ENCODE assay signal across 17 mouse cellular contexts in the genomic region with DNA sequence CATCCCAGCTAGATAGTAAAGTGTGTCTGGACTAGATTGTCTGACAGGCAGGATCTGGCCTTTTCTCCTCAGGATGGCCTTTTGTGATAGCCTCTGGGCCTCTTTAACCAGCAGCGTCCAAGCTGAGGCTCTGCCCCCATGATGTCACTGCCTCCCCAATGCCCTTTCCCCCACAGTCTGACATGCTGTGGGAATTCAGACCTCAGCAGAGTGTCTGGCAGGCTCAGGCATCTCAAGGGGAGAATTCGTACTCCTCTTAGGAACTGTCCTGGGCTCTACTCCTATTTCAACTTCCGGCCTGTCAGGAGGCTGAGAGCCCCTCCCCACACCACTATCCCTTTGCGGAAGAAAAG.
DNase-seq lines count a peak whose midpoint lies in the region; ATAC-seq and TF ChIP-seq lines count a peak whose summit lies in the region.
"Had no signal": no experiment of that assay in that cellular context is flagged by ENCODE, and none has a peak within 500 bp of the region (broad histone marks: within the 10 kb centered on the region; RNA-seq: fewer than 3 reads in every experiment).

No protein-coding gene starts in this region.

- no peak for ATAC-seq in heart, embryonic 14.5 days (ENCODE audit: insufficient number of reproducible peaks, insufficient read depth, low FRiP score, low read depth)
- no peak for ATAC-seq in lung, embryonic 14.5 days (ENCODE audit: insufficient read depth)
- ATAC-seq: Patski had no signal

- peak overlapping the region; percentile 9 to 31; a peak in 1 of 4 replicates for H3K27ac ChIP-seq in heart, embryonic 14.5 days (replicated peaks in 1 of 2; ENCODE audit: control insufficient read depth in 1 of 2, insufficient read depth in 1 of 2, low read depth in 2 of 2, low read length in 2 of 2)
- peak overlapping the region; percentile 36; the same call in 1 of the 2 replicates for H3K27ac ChIP-seq in lung, embryonic 14.5 days (ENCODE audit: low read depth)
- 0 out of 2 replicates have a peak overlapping the region, but pooled peaks have one; percentile 41 for H3K27ac ChIP-seq in embryonic facial prominence, embryonic 10.5 days (replicated peaks)
- H3K27ac ChIP-seq: kidney, postnatal 0 days; midbrain, embryonic 12.5 days; stomach, postnatal 0 days had no signal

- peak; percentile 56 for DNase-seq in adrenal gland, postnatal 10 days
- DNase-seq in adrenal gland, postnatal 4 days (ENCODE audit: low spot score in 2 of 2) = no peak
- no peak for DNase-seq in heart, postnatal 4 days
- no peak for DNase-seq in lung, embryonic 14.5 days
- DNase-seq in lung, postnatal 4 days = no peak
- no peak for DNase-seq in embryonic facial prominence, embryonic 10.5 days (ENCODE audit: low spot score)
- no peak for DNase-seq in cerebellum, postnatal 36 days
- DNase-seq: cerebellum, adult 9-10 months; embryo, embryonic 11 days; gastrocnemius, postnatal 14 days; lung, postnatal 36 days; thymus, postnatal 14 days had no signal

- H3K4me1 ChIP-seq in heart, embryonic 14.5 days (ENCODE audit: control insufficient read depth in 2 of 2, insufficient read depth in 2 of 2, low read length in 2 of 2) = peaks cover 50 to 59% of the 10 kb centered on the region in 2 experiments
- peaks cover 53% of the 10 kb centered on the region for H3K4me1 ChIP-seq in lung, embryonic 14.5 days (ENCODE audit: insufficient read depth)
- peaks cover 74% of the 10 kb centered on the region for H3K4me1 ChIP-seq in embryonic facial prominence, embryonic 10.5 days

- H3K36me3 ChIP-seq in heart, embryonic 14.5 days (ENCODE audit: control insufficient read depth, insufficient read depth, low read length) = no peaks in the 10 kb centered on the region
- H3K36me3 ChIP-seq in lung, embryonic 14.5 days (ENCODE audit: insufficient read depth) = no peaks in the 10 kb centered on the region
- no peaks in the 10 kb centered on the region for H3K36me3 ChIP-seq in embryonic facial prominence, embryonic 10.5 days (replicated peaks)
- H3K36me3 ChIP-seq: midbrain, embryonic 12.5 days had no signal

- H3K27me3 ChIP-seq in heart, embryonic 14.5 days (ENCODE audit: control insufficient read depth, insufficient read depth, low read length) = no peaks in the 10 kb centered on the region
- no peaks in the 10 kb centered on the region for H3K27me3 ChIP-seq in lung, embryonic 14.5 days (ENCODE audit: insufficient read depth, low read length)
- H3K27me3 ChIP-seq in embryonic facial prominence, embryonic 10.5 days (replicated peaks; ENCODE audit: low read depth, poor library complexity, severe bottlenecking) = peaks cover 70% of the 10 kb centered on the region
- H3K27me3 ChIP-seq: Patski had no signal

- 31% methylated on average over 4 of the region's 4 CpGs for WGBS in heart, embryonic 14.5 days
- WGBS in lung, embryonic 14.5 days = 49% methylated on average over 4 of the region's 4 CpGs
- 43% methylated on average over 4 of the region's 4 CpGs for WGBS in embryonic facial prominence, embryonic 10.5 days

- no peaks in the 10 kb centered on the region for H3K9me3 ChIP-seq in heart, embryonic 14.5 days (ENCODE audit: control insufficient read depth, low read length)
- no peaks in the 10 kb centered on the region for H3K9me3 ChIP-seq in lung, embryonic 14.5 days (ENCODE audit: low read depth, low read length)
- H3K9me3 ChIP-seq in embryonic facial prominence, embryonic 10.5 days = no peaks in the 10 kb centered on the region
- H3K9me3 ChIP-seq: midbrain, embryonic 12.5 days had no signal

- no peak overlapping the region for H3K9ac ChIP-seq in heart, embryonic 14.5 days (ENCODE audit: low read length)
- H3K9ac ChIP-seq in lung, embryonic 14.5 days = no peak overlapping the region
- H3K9ac ChIP-seq: midbrain, embryonic 12.5 days had no signal

- H3K4me3 ChIP-seq in heart, embryonic 14.5 days (ENCODE audit: control insufficient read depth in 1 of 2, insufficient read depth in 1 of 2, low read depth in 1 of 2, low read length in 2 of 2) = no peak overlapping the region
- no peak overlapping the region for H3K4me3 ChIP-seq in lung, embryonic 14.5 days (ENCODE audit: low read depth, low read length)
- no peak overlapping the region for H3K4me3 ChIP-seq in embryonic facial prominence, embryonic 10.5 days
- H3K4me3 ChIP-seq: midbrain, embryonic 12.5 days had no signal

- no peak for TF ChIP-seq CTCF in lung, embryonic 14.5 days (IDR thresholded peaks at IDR 0.05; ENCODE audit: low read depth)

- H3K4me2 ChIP-seq in heart, embryonic 14.5 days (ENCODE audit: low read length) = no peak overlapping the region
- no peak overlapping the region for H3K4me2 ChIP-seq in lung, embryonic 14.5 days
- H3K4me2 ChIP-seq: midbrain, embryonic 12.5 days had no signal
